Mouse (Mus musculus) left cerebral cortex, adult 18-20 months (tissue): ENCODE data around the gene Zbtb43. TPM values are rescaled to one million over a fixed set of nuclear protein-coding genes. Genes with fewer than 3 reads are reported as not detected.

ENCODE experiments used
- DNase-seq, 2 experiments: peaks; one replicate each; pipeline ENCODE4 v3.0.0; 2021 to 2022; ENCODE audit warnings: low spot score in 2 of 2, mixed read lengths in 1 of 2
- total RNA-seq, 2 experiments: library from RNA; stranded (reverse); gene quantifications; 2 replicates each; pipeline ENCODE4 v1.2.3; 2021

Zbtb43 gene
- total RNA-seq, 2 experiments from 2014 or later: 28.6 to 29.3 TPM

DNA sequence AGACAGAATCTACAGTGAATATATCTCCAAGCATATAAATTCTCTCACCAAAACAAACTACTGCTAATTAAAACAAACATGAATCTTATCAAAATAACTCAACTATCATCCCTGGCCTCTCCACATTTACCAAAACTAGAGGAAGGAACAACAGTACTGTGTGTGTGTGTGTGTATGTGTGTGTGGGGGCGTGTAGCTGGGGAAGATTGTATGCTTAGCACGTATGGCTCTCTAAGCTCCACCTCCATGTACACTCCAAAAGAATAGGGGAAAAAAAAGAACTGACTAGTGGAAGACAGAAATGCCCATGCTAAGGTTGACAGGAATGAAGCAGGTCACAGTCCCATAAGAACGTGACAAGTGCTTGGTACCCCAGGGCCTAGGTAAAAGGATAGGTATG lies 13.0 kb downstream of the Zbtb43 start:
- no peak for DNase-seq

DNA sequence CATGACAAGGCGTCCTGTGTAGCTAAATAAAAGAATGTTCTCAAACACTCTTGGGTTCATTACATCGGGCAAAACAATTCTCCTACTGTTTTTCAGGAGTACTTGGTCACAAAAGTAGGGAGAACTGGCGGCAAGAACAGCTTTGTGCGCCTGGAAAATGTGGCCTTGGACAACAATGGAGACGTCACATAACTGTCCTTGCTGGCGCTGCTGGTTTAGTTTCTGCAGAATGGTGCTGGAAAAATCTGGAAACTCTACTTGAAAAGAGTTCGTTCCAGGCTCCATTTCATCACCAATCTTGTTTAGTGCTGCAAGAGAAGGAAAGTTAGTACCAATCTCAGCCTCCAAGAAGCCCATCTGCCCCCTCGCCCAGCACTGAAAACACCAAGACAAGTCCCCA lies 13.5 kb downstream of the Zbtb43 start:
- no peak for DNase-seq

DNA sequence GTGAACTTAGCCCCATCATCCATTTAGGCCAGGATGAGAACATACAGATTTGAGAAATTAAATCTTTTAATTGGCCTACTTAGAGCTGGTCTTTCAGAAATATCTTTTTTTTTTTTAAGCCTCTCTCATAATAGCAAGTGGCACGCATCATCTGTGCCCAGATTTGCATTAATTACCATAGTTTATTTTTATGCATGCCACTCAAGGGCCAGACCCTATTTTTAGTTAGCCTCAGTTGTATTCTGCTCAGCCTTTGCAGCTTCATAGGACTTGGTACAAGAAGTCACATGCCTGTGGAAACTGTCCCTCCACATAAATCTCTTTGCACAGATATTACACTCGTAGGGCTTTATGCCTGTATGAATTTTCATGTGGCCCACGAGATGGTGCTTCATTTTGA lies 14.9 kb downstream of the Zbtb43 start:
- no peak for DNase-seq

- no peak for DNase-seq
Observed at GRCm38 (mm10) chr2:33452721-33453120, 15.6 kb downstream of the Zbtb43 start.

GRCm38 (mm10) chr2:33452140-33452539 lies 16.2 kb downstream of the Zbtb43 start:
- peak in 1 of 2 experiments; percentile 39 for DNase-seq

DNA sequence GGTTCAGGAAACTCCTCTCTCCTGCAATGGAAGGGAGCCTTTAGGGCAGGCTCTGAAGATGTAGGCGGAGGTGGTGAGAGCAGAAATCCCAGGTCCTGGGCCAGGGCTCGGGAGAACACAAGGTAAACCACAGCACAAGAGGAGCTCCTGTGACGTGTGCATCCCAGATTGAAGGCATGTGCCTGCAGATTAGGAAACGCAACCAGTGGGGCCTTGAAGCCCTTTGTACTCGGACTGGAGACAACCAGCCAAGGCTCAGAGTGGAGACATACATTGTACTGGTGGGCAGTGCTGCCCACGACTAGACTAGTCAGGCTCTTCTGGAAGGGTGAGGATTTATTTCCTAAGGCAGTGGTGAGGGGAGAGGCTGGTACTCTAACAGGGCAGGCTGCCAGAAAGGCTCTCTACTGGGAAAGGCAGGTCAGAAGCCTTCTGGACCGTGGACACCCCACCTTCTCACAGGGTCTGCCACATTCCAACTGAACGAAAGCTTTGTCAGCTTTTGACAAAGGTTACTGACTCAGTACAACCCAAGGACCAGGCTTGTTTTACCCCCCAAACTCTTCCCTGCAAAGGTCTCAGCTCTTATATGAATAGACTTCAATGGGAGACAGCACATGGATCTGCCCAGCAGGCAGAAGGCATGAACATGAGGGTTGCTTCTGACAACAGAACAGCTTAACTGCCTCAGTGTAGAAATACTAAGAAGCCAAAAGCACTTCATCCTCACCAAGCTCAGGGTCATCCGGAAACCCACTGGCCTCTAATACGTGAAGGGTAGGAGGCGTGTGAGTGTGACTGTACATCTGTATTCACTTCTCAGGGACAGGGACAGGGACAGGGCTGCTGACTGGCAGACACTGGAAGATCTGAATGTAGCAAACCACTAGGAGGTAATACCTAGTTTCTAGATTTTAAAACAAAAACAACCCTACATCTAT lies 17.1 kb downstream of the Zbtb43 start:
- no peak for DNase-seq

- no peak for DNase-seq
Observed at GRCm38 (mm10) chr2:33449119-33449873, 19.1 kb downstream of the Zbtb43 start.

- DNase-seq: no peak
Observed at GRCm38 (mm10) chr2:33446796-33447195, 21.6 kb downstream of the Zbtb43 start.

- DNase-seq: no peak
Observed at GRCm38 (mm10) chr2:33445741-33446140, 22.6 kb downstream of the Zbtb43 start.

- DNase-seq: no peak
Observed at GRCm38 (mm10) chr2:33444862-33445261, 23.5 kb downstream of the Zbtb43 start.

- peak; percentile 90 for DNase-seq
Observed at GRCm38 (mm10) chr2:33444358-33444757, 24.0 kb downstream of the Zbtb43 start.

- DNase-seq: no peak
Observed at GRCm38 (mm10) chr2:33442701-33443100, 25.7 kb downstream of the Zbtb43 start.

DNA sequence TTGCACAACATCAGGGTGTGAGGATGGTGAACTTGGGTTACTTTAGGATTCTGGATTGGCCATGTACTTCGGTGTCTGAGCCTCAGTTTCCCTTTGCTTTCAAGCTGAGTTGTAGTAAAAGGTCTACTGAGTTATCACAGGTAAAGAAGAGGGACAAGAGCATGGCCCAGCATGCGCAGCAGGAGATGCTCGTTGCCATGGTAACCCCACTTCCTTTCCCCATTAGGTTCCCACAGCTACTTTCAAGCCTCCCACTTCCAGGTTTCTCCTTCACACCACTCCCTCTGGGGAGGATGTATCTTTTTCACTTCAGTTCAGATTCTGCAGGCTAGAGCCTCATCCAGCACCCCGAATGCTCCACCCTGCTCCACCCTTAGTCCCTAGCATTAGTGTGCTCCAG lies 27.5 kb downstream of the Zbtb43 start:
- peak; percentile 53 to 56 for DNase-seq

GRCm38 (mm10) chr2:33439980-33440670 lies 28.2 kb downstream of the Zbtb43 start:
- no peak for DNase-seq

GRCm38 (mm10) chr2:33439471-33439881 lies 28.9 kb downstream of the Zbtb43 start:
- DNase-seq: no peak

DNA sequence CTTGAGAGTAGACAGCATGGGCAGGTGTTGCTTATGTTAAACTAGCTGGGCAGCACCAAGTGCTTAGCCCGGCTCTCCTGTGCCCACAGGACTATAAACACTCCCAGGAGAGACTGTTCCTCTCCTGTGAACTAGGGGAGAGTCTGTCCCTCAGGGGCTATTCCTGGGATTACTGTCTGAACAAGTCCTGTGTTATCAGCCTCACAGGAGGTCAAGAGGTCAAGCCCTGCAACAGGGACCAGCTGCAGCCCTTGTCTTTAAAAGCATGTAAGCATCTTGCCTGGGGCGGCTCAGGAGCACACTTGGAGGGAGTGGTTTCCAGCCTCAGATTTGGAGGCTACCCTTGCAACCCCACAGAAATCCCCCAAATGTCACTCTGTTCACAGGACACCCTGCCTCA lies 30.0 kb downstream of the Zbtb43 start:
- DNase-seq: no peak

DNA sequence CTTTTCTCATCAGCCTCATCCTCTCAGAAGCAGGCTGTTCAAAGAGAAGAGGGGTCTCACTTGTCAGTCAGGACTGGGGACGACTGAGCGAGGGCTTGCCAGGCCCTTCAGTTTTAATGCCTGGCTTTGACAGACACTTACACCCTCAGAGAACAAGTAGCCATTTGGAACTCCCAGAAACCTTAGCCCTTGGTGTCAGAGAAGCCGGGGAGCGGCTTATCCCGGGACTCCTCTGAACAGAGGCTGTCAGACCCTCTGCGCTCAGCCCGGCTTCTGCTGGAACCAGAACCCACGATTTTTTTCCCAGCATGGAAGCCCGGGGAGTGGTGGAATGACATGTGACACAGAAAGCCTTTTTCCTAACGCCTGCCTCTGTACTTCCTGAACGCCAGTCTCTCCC lies 31.2 kb downstream of the Zbtb43 start:
- no peak for DNase-seq

GRCm38 (mm10) chr2:33436035-33436580 lies 32.3 kb downstream of the Zbtb43 start:
- no peak for DNase-seq

- no peak for DNase-seq
Observed at GRCm38 (mm10) chr2:33435036-33435650, 33.2 kb downstream of the Zbtb43 start.

GRCm38 (mm10) chr2:33432877-33433276 lies 35.5 kb downstream of the Zbtb43 start:
- peak; percentile 64 to 74 for DNase-seq
